Mouse (Mus musculus) erythroblast, embryonic 14.5 days (primary cell): ENCODE results near the gene Atf6b. TPM values are rescaled to one million over a fixed set of nuclear protein-coding genes. Genes with fewer than 3 reads are reported as not detected.
A peak's percentile ranks its signal among the peaks of the same experiment; 100 is the strongest.

Experiments
- H3K27me3 ChIP-seq: 2 replicates; pipeline ENCODE4 v1.6.1; 2012; ENCODE audit warnings: inconsistent platforms; ENCODE audit not compliant: control insufficient read depth
- H3K36me3 ChIP-seq: 2 replicates; pipeline ENCODE4 v1.6.1; 2012; ENCODE audit warnings: mild to moderate bottlenecking, inconsistent platforms; ENCODE audit not compliant: control insufficient read depth
- H3K4me1 ChIP-seq: 2 replicates; pipeline ENCODE4 v1.6.1; 2012; ENCODE audit warnings: inconsistent platforms; ENCODE audit not compliant: control insufficient read depth
- H3K4me3 ChIP-seq: replicated peaks from 2 replicates; pipeline ENCODE3; 2012; ENCODE audit warnings: moderate library complexity, mild to moderate bottlenecking, inconsistent platforms
- H3K9me3 ChIP-seq: 2 replicates; pipeline ENCODE4 v1.6.1; 2012; ENCODE audit warnings: low read length, inconsistent platforms, mixed read lengths; ENCODE audit not compliant: control insufficient read depth
- GATA1 ChIP-seq: IDR thresholded peaks from 2 replicates; pipeline ENCODE4 v1.6.1; 2012; ENCODE audit warnings: low read length, inconsistent platforms, mixed read lengths
- TAL1 ChIP-seq: IDR thresholded peaks from 3 replicates; pipeline ENCODE4 v1.6.1; 2012; ENCODE audit warnings: low read length, inconsistent platforms, mixed read lengths
- polyA plus RNA-seq: library from polyadenylated mRNA; stranded (reverse); fragments of >175 nt; gene quantifications from 2 replicates; pipeline ENCODE4 v1.2.3, GENCODE M21; 2012

Atf6b gene
- 7.7 and 7.8 TPM in 2 replicates for polyA plus RNA-seq

DNA sequence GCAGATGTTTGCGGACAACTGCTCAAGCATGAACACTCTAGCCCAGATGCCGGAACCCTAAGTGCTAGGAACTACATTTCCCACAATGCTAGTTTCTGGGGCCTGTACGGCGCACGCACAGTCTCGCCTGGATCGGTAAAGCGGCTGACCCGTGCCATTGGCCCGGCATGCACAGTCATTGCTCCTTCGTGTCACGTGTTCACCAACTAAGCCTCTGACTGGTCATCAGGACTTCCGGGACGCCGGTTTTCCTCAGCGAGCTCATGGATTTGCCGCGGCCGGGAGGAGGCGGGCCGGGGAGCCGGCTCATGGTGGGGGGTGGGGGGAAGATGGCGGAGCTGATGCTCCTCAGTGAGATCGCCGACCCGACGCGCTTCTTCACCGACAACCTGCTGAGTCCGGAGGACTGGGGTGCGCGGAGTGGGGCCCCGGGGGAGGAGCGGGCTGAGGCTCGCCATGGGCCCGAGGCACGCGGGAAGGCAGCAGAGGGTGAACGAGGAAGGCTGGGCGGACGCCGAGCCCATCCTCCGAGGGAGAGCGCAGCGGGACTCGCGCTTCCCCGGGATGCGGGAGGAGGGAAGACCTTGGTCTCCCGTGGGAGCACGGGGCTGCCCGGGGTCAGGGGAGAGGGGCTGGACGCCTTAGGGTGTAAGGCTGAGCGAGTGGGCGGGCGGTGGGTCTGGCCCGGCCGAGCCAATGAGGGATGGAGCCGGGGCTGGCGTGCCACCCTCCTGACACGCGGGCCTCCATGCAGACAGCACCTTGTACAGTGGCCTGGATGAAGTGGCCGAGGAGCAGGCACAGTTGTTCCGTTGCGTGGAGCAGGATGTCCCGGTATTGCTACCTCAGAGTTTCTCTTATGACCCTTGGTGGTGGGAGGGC, at the start of gene Atf6b:
Gene Atf6b (plus strand): TSS at position 241 of the 882 bp plus-strand sequence.
- Histone ChIP-seq H3K27me3 (peaks cover 6% of the 10 kb centered on the region), H3K4me3 (peak within 1 kb of the TSS; percentile 87), H3K4me1 (peaks cover 41% of the 10 kb centered on the region), H3K9me3 (no peaks in the 10 kb centered on the region), H3K36me3 (peaks cover 40% of the 10 kb centered on the region)
- TF ChIP-seq TAL1 (no peak), GATA1 (no peak)

DNA sequence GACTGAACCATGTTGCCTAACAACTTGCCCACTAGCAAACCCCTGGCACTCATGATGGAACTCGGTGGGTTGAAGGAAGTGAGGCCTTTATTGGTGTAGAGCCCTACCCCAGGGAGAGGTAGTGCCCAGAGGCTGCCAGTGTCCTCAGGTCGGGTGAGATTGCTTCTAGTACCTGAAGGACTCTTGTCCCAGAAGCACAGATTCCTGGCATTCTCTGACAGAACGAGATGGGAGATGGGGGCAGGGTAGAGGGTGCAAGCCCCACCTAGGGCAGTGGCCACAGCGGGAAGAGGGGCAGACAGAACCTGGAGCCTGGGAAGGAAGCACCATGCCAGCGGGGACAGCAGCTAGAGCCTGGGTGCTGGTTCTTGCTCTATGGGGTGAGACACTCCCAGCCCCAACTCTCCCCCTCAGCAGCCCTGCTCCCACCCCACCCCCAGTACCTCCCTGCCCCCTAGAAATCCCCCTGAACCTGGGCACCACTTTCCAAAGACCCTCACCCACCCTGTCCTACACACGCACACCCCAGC, 49.3 kb upstream of the Atf6b start, which contains the start of gene Ager:
Gene Ager (plus strand): TSS at position 297 of the 530 bp plus-strand sequence.
- Histone ChIP-seq H3K27me3 (peaks cover 2% of the 10 kb centered on the region; the same call in 1 of the 2 replicates), H3K9me3 (no peaks in the 10 kb centered on the region), H3K36me3 (peaks cover 51% of the 10 kb centered on the region), H3K4me3 (no peak within 1 kb of the TSS), H3K4me1 (peaks cover 61% of the 10 kb centered on the region)
- TF ChIP-seq TAL1 (no peak), GATA1 (no peak)

DNA sequence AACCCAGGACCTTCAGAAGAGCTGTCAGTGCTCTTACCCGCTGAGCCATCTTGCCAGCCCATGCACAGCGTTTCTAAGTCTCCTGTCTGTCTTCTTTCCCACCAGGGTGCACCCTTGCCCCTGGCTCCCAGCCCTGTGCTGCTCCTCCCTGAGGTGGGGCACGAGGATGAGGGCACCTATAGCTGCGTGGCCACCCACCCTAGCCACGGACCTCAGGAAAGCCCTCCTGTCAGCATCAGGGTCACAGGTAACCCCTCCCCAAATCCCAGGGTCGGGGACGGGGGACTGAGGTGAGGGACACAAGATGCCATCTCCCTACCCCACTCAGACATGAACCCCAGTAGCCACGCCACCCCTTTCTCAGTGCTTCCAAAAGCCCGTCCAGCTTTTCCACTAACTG, 47.1 kb upstream of the Atf6b start:
- Histone ChIP-seq H3K4me1 (peaks cover 54% of the 10 kb centered on the region), H3K4me3 (no peak overlapping the region)

DNA sequence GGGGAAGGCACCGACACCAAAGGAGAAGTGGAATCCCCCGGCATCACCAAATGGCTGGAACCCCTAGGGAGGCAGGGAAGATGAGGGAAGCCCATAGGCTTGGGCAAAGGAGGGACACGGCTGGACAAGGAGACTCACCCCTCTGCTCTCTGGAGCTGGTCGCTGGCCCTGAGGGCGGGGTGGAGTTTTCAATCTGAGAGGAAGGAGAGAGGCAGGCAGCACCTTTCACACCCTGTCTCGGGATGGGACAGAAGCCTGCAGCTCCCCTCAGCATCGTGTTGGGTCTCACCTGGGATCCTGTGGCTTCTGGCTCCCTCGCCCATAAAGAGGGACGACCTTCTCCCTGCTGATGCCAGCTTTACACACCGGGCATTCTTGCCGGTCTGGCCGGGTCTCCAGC, 45.1 kb upstream of the Atf6b start:
- Histone ChIP-seq H3K27me3 (peaks cover 2% of the 10 kb centered on the region; the same call in 1 of the 2 replicates), H3K4me1 (peaks cover 71% of the 10 kb centered on the region), H3K4me3 (peak overlapping the region; percentile 94), H3K36me3 (peaks cover 29% of the 10 kb centered on the region), H3K9me3 (no peaks in the 10 kb centered on the region)
- TF ChIP-seq GATA1 (no peak), TAL1 (no peak)

More for the DNA sequence above, 47.1 kb upstream of the Atf6b start:
- no peak for TF ChIP-seq GATA1
- TF ChIP-seq TAL1, result no peak
- Histone ChIP-seq H3K9me3 (no peaks in the 10 kb centered on the region), H3K27me3 (peaks cover 2% of the 10 kb centered on the region; the same call in 1 of the 2 replicates), H3K36me3 (peaks cover 39% of the 10 kb centered on the region)

DNA sequence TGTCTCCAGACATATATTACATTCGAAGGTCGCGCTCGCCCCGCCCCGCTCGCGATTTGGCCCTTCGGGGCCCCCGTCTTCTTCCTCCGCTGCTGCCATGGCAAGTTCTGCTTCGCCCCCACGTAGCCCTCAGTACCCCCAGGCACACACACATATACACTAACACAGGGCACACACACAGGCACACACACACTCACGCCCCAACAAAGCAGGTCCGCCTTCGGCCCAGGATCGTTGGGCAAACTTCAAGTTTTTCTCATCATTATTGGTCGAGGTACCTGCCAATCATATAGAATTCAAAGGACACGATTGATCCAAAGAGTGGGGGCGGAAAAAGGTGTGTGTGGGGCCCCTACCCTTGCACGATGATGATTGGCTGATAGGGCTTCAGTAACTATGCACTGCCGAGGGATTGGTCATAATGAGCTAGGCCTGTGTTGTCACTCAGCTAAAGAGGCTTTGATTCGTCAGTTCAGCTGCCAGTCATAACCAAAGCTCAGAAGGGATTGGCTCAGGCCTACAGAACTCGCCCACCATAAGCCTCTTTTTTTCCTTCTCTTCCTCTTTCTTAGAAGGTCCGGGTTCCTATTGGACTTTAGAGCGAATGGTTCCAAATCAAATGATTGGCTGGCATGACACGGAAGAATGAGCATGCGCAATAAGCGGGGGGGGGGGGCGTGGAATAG, 43.4 kb upstream of the Atf6b start, which contains the start of gene Rnf5:
Gene Rnf5 (minus strand): TSS at position 316 of the 686 bp plus-strand sequence.
- peaks cover 74% of the 10 kb centered on the region for H3K4me1 ChIP-seq
- H3K9me3 ChIP-seq, result no peaks in the 10 kb centered on the region
- no peaks in the 10 kb centered on the region for H3K27me3 ChIP-seq
- no peak for TF ChIP-seq TAL1
- no peak for TF ChIP-seq GATA1
- peak within 1 kb of the TSS; percentile 94 for H3K4me3 ChIP-seq
- H3K36me3 ChIP-seq, result peaks cover 42% of the 10 kb centered on the region

DNA sequence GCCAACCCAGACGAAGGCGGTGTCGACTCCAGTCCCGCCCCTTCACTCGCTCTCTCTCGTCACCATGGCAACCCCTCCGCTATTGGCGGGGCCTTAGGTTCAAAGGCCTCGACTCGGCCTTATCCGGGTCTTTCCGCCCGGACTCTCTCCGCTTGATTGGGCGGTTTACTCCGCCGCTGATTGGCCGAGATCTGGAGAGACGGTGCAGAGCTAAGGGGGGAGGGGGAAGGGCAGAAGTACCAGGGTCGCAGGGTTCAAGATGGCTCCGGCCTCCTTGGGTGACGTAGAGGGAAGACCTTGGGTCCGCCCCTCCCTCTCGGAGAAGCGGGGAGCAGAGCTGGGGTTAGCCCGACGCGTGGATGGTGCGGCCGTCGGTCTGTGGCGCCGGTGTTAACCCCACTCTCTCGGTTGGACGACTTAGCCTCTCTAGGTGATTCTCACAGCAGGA, 42.9 kb upstream of the Atf6b start, which contains the start of gene Agpat1:
Gene Agpat1 (plus strand): TSS at position 202 of the 448 bp plus-strand sequence.
- H3K27me3 ChIP-seq, result no peaks in the 10 kb centered on the region
- peak within 1 kb of the TSS; percentile 94 for H3K4me3 ChIP-seq
- H3K36me3 ChIP-seq, result peaks cover 44% of the 10 kb centered on the region
- peaks cover 76% of the 10 kb centered on the region for H3K4me1 ChIP-seq
- TF ChIP-seq TAL1 (no peak), GATA1 (no peak)
- H3K9me3 ChIP-seq, result no peaks in the 10 kb centered on the region

DNA sequence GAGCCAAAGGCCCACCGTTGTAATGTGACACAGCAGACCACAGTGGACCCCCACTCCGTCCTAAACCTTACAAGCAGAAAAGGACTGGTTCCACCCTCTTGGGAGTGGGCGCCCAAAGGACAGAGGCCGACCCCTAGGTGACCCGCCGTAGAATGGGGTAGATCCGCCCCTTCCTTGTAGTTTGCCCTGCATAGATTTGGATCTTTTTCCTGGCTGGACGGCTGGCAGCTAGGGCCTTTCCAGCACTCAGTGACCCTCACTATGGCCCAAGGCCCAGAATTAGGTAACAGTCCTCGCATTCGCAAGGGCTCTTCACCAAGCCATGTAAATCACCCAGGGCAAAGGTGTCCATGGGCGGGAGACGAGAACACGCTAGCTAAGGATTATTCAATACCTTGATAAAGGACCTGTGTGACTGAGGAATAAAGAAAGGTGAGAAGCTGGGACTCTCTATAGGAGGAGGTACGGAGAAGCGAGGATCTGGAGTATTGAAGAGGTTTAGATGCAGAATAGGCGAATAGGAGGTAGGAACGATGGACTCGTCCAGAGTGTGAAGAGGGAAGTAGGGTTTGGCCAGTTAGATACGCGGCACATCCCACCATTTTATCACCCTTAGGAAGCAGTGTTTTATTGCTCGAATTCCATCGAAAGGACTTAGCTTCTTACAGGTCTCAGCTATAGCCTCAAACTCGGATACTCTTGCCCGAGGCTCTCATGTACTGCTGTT, 42.3 kb upstream of the Atf6b start:
- Histone ChIP-seq H3K4me3 (peak overlapping the region; percentile 94), H3K9me3 (no peaks in the 10 kb centered on the region), H3K4me1 (peaks cover 74% of the 10 kb centered on the region), H3K36me3 (peaks cover 41% of the 10 kb centered on the region), H3K27me3 (no peaks in the 10 kb centered on the region)
- no peak for TF ChIP-seq GATA1
- TF ChIP-seq TAL1, result no peak

DNA sequence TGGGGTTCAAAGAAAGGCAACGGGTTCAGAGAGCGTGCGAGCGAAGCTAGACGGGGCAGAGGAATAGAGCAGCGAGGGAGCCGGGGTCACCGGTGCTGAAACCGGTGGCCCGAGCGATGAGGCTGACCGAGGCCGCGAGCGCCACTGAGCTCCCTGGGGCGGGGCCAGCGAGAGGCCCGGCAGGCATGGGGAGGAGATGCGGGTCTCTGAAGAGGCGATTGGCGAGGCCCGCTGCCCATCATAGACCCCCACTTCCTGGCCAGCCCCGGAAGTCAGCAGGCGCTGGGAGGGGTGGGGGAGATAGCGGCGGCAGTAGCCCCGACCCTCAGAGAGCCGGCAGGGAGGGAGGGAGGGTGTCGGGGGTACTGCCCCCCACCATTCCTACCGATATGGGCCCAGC, 41.3 kb upstream of the Atf6b start:
- H3K4me3 ChIP-seq, result peak overlapping the region; percentile 94
- no peaks in the 10 kb centered on the region for H3K9me3 ChIP-seq
- TF ChIP-seq TAL1, result no peak
- TF ChIP-seq GATA1, result no peak
- no peaks in the 10 kb centered on the region for H3K27me3 ChIP-seq
- peaks cover 68% of the 10 kb centered on the region for H3K4me1 ChIP-seq
- peaks cover 39% of the 10 kb centered on the region for H3K36me3 ChIP-seq
